Mouse (Mus musculus) fat pad, adult 2 months (tissue): Measurements from ENCODE around the gene Lgals3.

Experiments used
- DNase-seq: peaks from one replicate; pipeline ENCODE4 v3.0.0-alpha.2; 2011; ENCODE audit warnings: low read depth, low spot score; ENCODE audit errors: extremely low read depth

The Lgals3 gene

GRCm38 (mm10) chr14:47419723-47420276 is 52.2 kb downstream of the Lgals3 start:
- DNase-seq = no peak

- DNase-seq = no peak
Measured at GRCm38 (mm10) chr14:47421606-47422005, 54.1 kb downstream of the Lgals3 start.

DNA sequence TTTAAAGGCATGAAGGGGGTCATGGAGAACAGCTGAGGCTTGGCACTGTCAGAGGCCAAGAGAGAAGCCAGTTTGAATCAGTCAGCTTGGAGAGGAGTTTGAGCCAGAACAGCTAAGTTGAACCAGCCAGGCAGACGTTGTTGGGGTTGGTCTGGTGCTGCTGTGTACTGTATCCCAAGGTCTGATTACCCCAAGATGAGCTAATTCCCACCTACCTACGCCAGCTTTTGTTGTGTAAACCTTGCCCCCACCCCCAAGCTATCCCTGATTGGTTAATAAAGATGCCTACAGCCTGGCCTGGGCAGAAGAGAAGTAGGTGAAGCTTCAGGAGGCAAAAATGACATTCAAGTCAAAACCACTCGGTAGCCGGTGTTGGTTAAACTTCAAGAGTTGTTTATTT is 54.9 kb downstream of the Lgals3 start:
- DNase-seq = no peak

DNA sequence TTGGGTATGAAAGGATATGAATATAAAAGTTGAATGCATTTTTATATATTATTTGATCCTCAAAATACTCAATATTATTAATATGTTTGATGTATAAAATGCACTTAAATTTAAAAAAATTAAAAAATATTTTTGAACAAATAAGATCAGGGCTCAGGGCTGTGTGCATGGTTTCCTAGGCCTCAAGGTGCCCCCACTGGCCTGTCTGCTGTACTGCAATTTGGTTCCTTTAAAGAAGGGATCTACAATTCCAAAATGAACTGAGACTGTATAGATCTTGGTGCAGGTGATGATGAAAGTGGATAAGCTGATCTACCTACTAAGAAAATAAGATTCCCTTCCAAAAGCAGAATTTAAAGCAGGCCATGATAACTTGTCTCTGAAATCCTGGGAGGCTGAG is 65.4 kb downstream of the Lgals3 start:
- no peak for DNase-seq
